Comparison of ENCODE assay signal across 18 mouse cellular contexts in genomic region chr10:63135680-63136079, GRCm38 (mm10). TPM values are rescaled to one million over a fixed set of nuclear protein-coding genes. Genes with fewer than 3 reads are reported as not detected.
"Had no signal": no experiment of that assay in that cellular context is flagged by ENCODE, and none has a peak within 500 bp of the region (broad histone marks: within the 10 kb centered on the region; RNA-seq: fewer than 3 reads in every experiment).

No protein-coding gene starts in this region.

- ATAC-seq: midbrain, embryonic 13.5 days had no signal

- H3K27me3 ChIP-seq: limb, embryonic 13.5 days; midbrain, embryonic 13.5 days; neural tube, embryonic 15.5 days had no signal

- H3K9me3 ChIP-seq: limb, embryonic 13.5 days; midbrain, embryonic 13.5 days; neural tube, embryonic 15.5 days had no signal

- DNase-seq: kidney, adult 8-10 months; lung, adult 18-20 months; lung, postnatal 36 days; right cerebral cortex, adult 18-20 months; right cerebral cortex, postnatal 4 days; spleen, adult 18-20 months; thymus, adult 18-20 months; thymus, postnatal 14 days had no signal

- H3K27ac ChIP-seq: limb, embryonic 13.5 days; liver, embryonic 14.5 days; midbrain, embryonic 13.5 days; neural tube, embryonic 15.5 days had no signal

- H3K4me1 ChIP-seq: limb, embryonic 13.5 days; midbrain, embryonic 13.5 days; neural tube, embryonic 15.5 days had no signal

- H3K4me3 ChIP-seq: limb, embryonic 13.5 days; midbrain, embryonic 13.5 days; myocyte; neural tube, embryonic 15.5 days had no signal

- H3K4me2 ChIP-seq: limb, embryonic 13.5 days; midbrain, embryonic 13.5 days; neural tube, embryonic 15.5 days had no signal

- H3K9ac ChIP-seq: limb, embryonic 13.5 days; liver, embryonic 14.5 days; midbrain, embryonic 13.5 days; neural tube, embryonic 15.5 days had no signal

- H3K36me3 ChIP-seq: limb, embryonic 13.5 days; midbrain, embryonic 13.5 days; neural tube, embryonic 15.5 days had no signal

RNA-seq across cellular contexts. Expression of gene Atoh7, which starts 36.2 kb away (rescaled TPM):
- total RNA-seq: liver, adult 2 months; megakaryocyte progenitor cell, adult 5-6 weeks had no signal
- polyA plus RNA-seq: kidney, embryonic 16.5 days; liver, adult 2 months; lung, embryonic 16.5 days; myocyte; stomach, embryonic 14.5 days had no signal
